Mouse (Mus musculus) thymus, adult 2 months (tissue): Measurements from ENCODE around the gene Cdc20. TPM values are rescaled to one million over a fixed set of nuclear protein-coding genes. Genes with fewer than 3 reads are reported as not detected.

Experiments
- DNase-seq: peaks from one replicate; pipeline ENCODE4 v3.0.0; 2021
- H3K27ac ChIP-seq: fragments of 200-500 bp; 2 replicates; pipeline ENCODE4 v1.5.1; 2012; ENCODE audit warnings: low read length, control low read depth; ENCODE audit not compliant: control insufficient read depth, insufficient read depth
- H3K27me3 ChIP-seq: fragments of 200-500 bp; 2 replicates; pipeline ENCODE4 v1.6.1; 2012; ENCODE audit warnings: mild to moderate bottlenecking, low read length, moderate library complexity, mixed read lengths; ENCODE audit not compliant: control insufficient read depth, insufficient read depth
- H3K36me3 ChIP-seq: fragments of 200-500 bp; 2 replicates; pipeline ENCODE4 v1.6.1; 2012; ENCODE audit warnings: mild to moderate bottlenecking, low read length, moderate library complexity; ENCODE audit not compliant: control insufficient read depth, insufficient read depth
- H3K4me1 ChIP-seq: fragments of 200-500 bp; replicated peaks from 2 replicates; pipeline ENCODE4 v1.6.1; 2012; ENCODE audit warnings: low read length; ENCODE audit not compliant: control insufficient read depth, insufficient read depth
- H3K4me3 ChIP-seq: fragments of 200-500 bp; 2 replicates; pipeline ENCODE4 v1.5.1; 2012; ENCODE audit warnings: mild to moderate bottlenecking, low read length, control low read depth, moderate library complexity; ENCODE audit not compliant: control insufficient read depth, insufficient read depth
- CTCF ChIP-seq: fragments of 200-500 bp; IDR thresholded peaks from 2 replicates; pipeline ENCODE4 v1.5.1; 2012; ENCODE audit warnings: mild to moderate bottlenecking, control low read depth, low read length, moderate library complexity, borderline replicate concordance; ENCODE audit not compliant: control insufficient read depth, poor library complexity, insufficient read depth; ENCODE audit errors: extremely low read depth
- POLR2A ChIP-seq: fragments of 200-500 bp; IDR thresholded peaks from 2 replicates; pipeline ENCODE4 v1.6.1; 2012; ENCODE audit warnings: mild to moderate bottlenecking, low read length, control low read depth, moderate library complexity; ENCODE audit not compliant: control insufficient read depth, poor library complexity, insufficient read depth; ENCODE audit errors: extremely low read depth
- WGBS: fragments of 180-500 bp; shearing (Covaris S2); methylation state at CpG from one replicate; pipeline ENCODE4 v1.1.7; 2018; 5-methylcytosine and 5-hydroxymethylcytosine counted together
- polyA plus RNA-seq: library from polyadenylated mRNA; depleted of rRNA; stranded (reverse); fragments of >200 nt; gene quantifications from 2 replicates; pipeline ENCODE4 v1.2.3, GENCODE M21; 2012; rRNA removed

Gene Cdc20
- polyA plus RNA-seq, 1 experiment, result 152 TPM

DNA sequence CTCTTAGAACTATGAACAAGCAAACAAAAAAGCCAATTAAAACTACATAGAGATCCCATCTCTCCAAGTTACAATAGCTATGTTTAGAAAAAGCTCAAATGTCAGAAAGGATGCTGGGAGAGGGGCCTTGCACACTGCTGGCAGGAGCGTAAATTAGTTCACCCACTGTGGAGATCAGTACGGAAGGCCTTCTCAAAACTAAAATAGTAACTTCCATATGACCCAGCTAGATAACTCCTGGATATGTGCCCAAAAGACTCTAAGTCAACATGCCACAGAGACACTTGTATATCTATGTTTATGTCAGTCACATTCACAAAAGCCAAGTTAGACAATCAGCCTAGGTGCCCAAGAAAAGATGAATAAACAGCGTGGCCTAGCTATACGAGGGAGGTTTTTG is 41.9 kb downstream of the Cdc20 start:
- 99% methylated on average over 4 of the region's 4 CpGs for WGBS
- Histone ChIP-seq H3K27me3 (no peaks in the 10 kb centered on the region), H3K27ac (no peak overlapping the region), H3K4me3 (no peak overlapping the region), H3K4me1 (no peaks in the 10 kb centered on the region), H3K36me3 (peaks cover 72% of the 10 kb centered on the region)
- DNase-seq, result no peak
- TF ChIP-seq CTCF (no peak), POLR2A (no peak)

GRCm38 (mm10) chr4:118394505-118394904 is 42.6 kb downstream of the Cdc20 start:
- Histone ChIP-seq H3K27me3 (no peaks in the 10 kb centered on the region), H3K27ac (no peak overlapping the region), H3K36me3 (peaks cover 73% of the 10 kb centered on the region), H3K4me1 (no peaks in the 10 kb centered on the region), H3K4me3 (no peak overlapping the region)
- 95% methylated on average over 6 of the region's 6 CpGs for WGBS
- TF ChIP-seq POLR2A (no peak), CTCF (no peak)
- no peak for DNase-seq

DNA sequence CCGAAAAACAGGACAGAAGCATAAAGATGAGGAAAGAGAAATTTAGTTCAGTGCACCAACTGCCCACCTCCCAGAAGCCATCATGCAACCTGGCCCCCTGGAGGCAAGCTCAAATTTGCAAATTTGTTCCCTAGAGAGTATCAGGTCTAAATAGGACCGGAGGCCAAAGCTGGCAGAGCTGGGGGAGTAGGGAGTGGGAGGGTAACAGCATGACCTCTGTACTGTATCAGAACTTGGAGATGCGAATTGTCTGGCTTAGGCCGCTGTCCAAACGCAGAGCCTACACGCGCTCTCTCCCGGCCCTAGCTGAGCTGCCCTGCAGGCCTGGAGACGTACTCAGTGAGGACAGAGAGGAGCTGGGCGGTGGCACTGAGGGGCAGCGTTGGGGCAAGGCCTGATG is 47.0 kb downstream of the Cdc20 start:
- H3K27me3 ChIP-seq, result no peaks in the 10 kb centered on the region
- H3K36me3 ChIP-seq, result peaks cover 76% of the 10 kb centered on the region
- no peak for DNase-seq
- over 99% methylated on average over 11 of the region's 11 CpGs for WGBS
- H3K4me1 ChIP-seq, result no peaks in the 10 kb centered on the region
- no peak overlapping the region for H3K4me3 ChIP-seq
- H3K27ac ChIP-seq, result no peak overlapping the region
- TF ChIP-seq POLR2A (no peak), CTCF (no peak)

DNA sequence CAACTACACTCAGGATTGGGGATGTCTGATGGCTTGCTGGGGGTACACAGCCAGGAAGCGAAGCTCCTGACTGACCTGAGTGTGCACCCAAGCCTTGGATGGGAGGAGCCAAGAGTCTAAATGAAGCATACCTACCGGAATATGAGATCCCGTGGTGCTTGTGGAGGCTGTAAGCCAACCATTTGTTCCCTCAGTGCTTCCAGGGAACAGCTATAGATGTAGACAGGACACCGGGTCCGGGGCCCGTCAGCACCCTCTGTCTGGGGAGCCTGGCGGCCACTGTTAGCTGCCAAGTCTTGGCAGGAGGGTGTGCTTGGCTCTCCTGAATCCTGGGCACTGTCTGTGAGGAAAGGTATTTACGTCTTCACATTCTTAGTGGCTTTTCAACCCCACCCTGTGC is 49.8 kb downstream of the Cdc20 start:
- no peak overlapping the region for H3K27ac ChIP-seq
- no peaks in the 10 kb centered on the region for H3K4me1 ChIP-seq
- DNase-seq, result no peak
- H3K27me3 ChIP-seq, result no peaks in the 10 kb centered on the region
- peaks cover 75% of the 10 kb centered on the region for H3K36me3 ChIP-seq
- 97% methylated on average over 8 of the region's 8 CpGs for WGBS
- H3K4me3 ChIP-seq, result no peak overlapping the region
- TF ChIP-seq CTCF (no peak), POLR2A (no peak)

- no peak for TF ChIP-seq POLR2A
- no peak for TF ChIP-seq CTCF
- H3K27ac ChIP-seq, result no peak overlapping the region
- WGBS, result 95% methylated on average over 7 of the region's 7 CpGs
- no peaks in the 10 kb centered on the region for H3K27me3 ChIP-seq
- H3K4me3 ChIP-seq, result no peak overlapping the region
- H3K4me1 ChIP-seq, result no peaks in the 10 kb centered on the region
- H3K36me3 ChIP-seq, result peaks cover 78% of the 10 kb centered on the region
- DNase-seq, result no peak
Measured at GRCm38 (mm10) chr4:118383271-118383670, 53.9 kb downstream of the Cdc20 start.

Other genes with a start within 250 kb of the Cdc20 start
- gene Ptprf, start 145.9 kb downstream of the Cdc20 start, polyA plus RNA-seq, result 165 and 202 TPM in 2 replicates
- 90.6 and 96.7 TPM in 2 replicates for gene Szt2, start 28.1 kb downstream of the Cdc20 start, polyA plus RNA-seq
- gene Med8, start 28.0 kb downstream of the Cdc20 start, polyA plus RNA-seq, result 40.1 and 40.8 TPM in 2 replicates
- 127 and 155 TPM in 2 replicates for gene Elovl1, start 9.3 kb downstream of the Cdc20 start, polyA plus RNA-seq
- gene Mpl, start 20.2 kb upstream of the Cdc20 start, polyA plus RNA-seq, result 0.11 and 0.28 TPM in 2 replicates
- gene Tie1, start 52.7 kb upstream of the Cdc20 start, polyA plus RNA-seq, result 9.4 and 11.7 TPM in 2 replicates
- gene 2610528J11Rik, start 89.6 kb upstream of the Cdc20 start, polyA plus RNA-seq, result 1.6 and 2.1 TPM in 2 replicates
- 1.7 and 2.1 TPM in 2 replicates for gene Tmem125, start 106.7 kb upstream of the Cdc20 start, polyA plus RNA-seq
- gene Cfap57, start 183.4 kb upstream of the Cdc20 start, polyA plus RNA-seq, result 0.05 TPM in 2 replicates
- 29.7 and 32.1 TPM in 2 replicates for gene Ebna1bp2, start 183.4 kb upstream of the Cdc20 start, polyA plus RNA-seq
- not detected in 2 replicates for gene Olfr62, start 221.6 kb upstream of the Cdc20 start, polyA plus RNA-seq